Mouse (Mus musculus) cerebellum, postnatal 10 days (tissue): ENCODE measurements around the gene Psmd13.
A peak's percentile ranks its signal among the peaks of the same experiment; 100 is the strongest.

Source experiments
- DNase-seq, 2 experiments: peaks; one replicate each; pipeline ENCODE4 v3.0.0; 2021; ENCODE audit warnings: mixed read lengths in 2 of 2

The Psmd13 gene

DNA sequence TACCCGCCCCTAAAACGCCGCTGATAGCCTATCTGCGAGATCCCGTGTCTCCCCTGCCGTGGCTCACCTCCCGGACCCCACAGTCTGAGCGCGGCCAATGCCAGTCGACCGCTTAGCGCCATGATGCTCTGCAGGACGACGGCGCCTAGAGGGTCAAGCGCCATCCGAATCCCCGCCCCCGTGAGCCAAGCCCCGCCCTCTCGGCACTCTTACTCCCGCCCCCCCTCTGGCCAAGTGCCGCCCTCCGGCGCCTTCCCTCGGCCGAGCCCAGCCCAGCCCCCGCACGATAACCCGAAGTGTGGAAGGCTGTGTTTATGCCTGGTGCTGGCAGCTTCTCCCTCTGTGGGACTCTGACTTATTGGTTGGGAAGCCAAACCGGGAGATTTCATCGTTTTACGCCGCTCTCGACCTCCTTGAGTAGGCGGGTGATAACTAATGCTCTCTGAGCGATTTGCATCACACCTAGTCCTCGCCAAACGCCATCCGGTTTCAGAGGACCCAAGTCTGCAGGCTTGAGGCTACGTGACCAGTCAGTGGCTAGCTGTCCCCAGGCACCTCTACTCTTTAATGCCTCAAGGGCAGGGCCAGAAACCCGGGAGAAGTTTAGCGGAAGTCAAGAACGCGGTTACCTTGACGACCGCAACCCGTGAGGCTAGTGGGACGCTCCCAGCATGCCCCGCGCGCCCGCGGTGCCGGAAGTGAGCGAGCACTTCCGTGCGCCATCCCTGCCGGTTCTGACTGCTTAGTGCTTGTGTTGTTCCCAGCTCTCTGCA, at the start of gene Psmd13, which contains the start of gene Sirt3:
TSS of gene Psmd13 (plus strand) at position 273 of the 773 bp plus-strand sequence.
TSS of gene Sirt3 (minus strand) at position 614 of the 773 bp plus-strand sequence.
- peak; percentile 98 to 99 for DNase-seq

DNA sequence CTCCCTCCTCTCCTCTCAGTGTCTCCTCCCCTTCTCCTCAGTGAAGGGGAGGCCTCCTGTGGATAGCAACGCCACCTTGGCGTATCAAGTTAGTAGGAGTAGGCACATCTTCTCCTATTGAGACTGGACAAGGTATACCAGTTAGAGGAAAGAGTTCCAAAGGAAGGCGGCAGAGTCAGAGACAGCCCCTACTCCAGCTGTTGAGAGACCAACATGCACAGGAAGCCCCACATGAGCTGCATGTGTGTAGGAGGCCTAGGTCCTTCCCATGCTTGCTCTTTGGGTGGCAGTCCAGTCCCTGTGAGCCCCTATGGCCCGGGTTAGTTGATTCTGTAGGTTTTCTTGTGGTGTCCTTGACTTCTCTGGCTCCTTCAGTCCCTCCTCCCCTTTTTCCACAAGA, 48.4 kb upstream of the Psmd13 start:
- no peak for DNase-seq

- peak in 1 of 2 experiments; percentile 35 for DNase-seq
Measured at GRCm38 (mm10) chr7:140834968-140835757, 46.6 kb upstream of the Psmd13 start, which contains the start of gene Urah. Gene Urah, plus strand, starts transcription at chr7:140835018.

- DNase-seq, result no peak
Measured at GRCm38 (mm10) chr7:140835758-140836087, 46.0 kb upstream of the Psmd13 start.

DNA sequence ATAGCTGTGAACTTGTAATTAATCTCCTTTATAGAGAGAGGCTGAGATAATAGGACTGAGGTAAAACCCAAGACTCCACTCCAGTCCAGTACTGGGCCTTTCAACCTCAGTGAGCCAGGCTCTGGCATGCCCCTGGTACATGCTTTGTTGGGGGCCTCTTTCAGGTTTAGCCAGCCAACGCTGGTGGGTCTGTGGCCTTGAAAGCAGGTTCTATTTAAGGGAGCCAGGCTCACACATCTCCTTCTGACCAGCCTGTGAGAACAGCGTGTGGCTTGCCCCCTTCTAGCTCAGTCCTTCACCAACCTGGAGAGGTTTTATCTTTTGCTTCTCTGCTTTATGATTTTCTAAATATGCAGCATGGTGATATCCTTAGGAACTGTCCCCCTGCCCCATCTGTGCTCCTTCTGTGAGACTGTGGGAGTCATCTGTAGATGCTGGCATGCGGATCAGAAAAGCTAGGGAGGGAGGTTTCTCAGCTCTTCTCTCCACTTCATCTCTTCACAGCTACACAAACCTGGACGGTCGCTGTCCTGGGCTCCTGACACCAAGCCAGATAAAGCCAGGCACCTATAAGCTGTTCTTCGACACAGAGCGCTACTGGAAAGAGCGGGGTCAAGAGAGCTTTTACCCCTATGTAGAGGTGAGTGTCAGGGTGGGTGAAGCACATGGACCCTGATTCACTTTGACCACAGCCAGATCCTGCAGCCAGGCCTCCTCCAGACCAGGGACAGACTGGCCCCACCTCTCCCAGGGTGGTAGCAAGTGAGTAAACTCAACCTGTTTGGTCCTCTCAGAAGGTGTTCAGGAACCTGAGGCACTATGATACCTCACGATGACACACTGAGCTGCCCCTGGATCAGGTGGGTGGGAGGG, 45.3 kb upstream of the Psmd13 start:
- DNase-seq, result no peak

- no peak for DNase-seq
Measured at GRCm38 (mm10) chr7:140839556-140839955, 42.2 kb upstream of the Psmd13 start.

GRCm38 (mm10) chr7:140840750-140841735, 40.7 kb upstream of the Psmd13 start:
- DNase-seq, result no peak

GRCm38 (mm10) chr7:140843806-140844205, 38.0 kb upstream of the Psmd13 start:
- DNase-seq, result no peak

GRCm38 (mm10) chr7:140844905-140845665, 36.7 kb upstream of the Psmd13 start, which contains the start of gene Scgb1c1:
Gene Scgb1c1, plus strand, starts transcription at chr7:140845547.
- DNase-seq, result peak; percentile 96 to 99

GRCm38 (mm10) chr7:140845683-140846082, 36.1 kb upstream of the Psmd13 start:
- DNase-seq, result no peak

GRCm38 (mm10) chr7:140846676-140847075, 35.1 kb upstream of the Psmd13 start:
- DNase-seq, result no peak

- DNase-seq, result peak; percentile 43 to 54
Measured at GRCm38 (mm10) chr7:140847755-140848580, 33.8 kb upstream of the Psmd13 start, which contains the start of gene Odf3. Gene Odf3, plus strand, starts transcription at chr7:140847805.

- no peak for DNase-seq
Measured at GRCm38 (mm10) chr7:140848591-140848990, 33.2 kb upstream of the Psmd13 start.

GRCm38 (mm10) chr7:140851916-140852315, 29.9 kb upstream of the Psmd13 start:
- no peak for DNase-seq

- DNase-seq, result no peak
Measured at GRCm38 (mm10) chr7:140853386-140853785, 28.4 kb upstream of the Psmd13 start.

- DNase-seq, result no peak
Measured at GRCm38 (mm10) chr7:140854483-140854882, 27.3 kb upstream of the Psmd13 start.

DNA sequence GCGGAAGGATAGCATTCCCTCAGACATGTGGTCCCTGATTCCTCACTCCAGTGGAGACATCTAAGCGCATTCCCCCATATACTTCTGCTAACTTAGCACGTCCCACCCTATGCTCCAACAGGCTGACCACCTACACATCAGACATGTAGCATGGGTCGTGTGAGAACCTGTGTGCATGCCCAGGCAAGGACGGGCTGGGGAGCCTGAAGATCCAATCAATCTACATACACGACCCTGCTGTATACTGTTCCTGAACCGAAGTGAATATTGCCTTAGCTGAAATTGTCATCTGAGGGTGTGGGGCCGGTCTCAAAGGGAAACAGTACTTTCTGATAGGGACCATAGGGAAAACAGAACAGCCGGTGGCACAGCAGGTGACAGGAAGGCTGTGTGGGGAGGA, 26.6 kb upstream of the Psmd13 start:
- no peak for DNase-seq

DNA sequence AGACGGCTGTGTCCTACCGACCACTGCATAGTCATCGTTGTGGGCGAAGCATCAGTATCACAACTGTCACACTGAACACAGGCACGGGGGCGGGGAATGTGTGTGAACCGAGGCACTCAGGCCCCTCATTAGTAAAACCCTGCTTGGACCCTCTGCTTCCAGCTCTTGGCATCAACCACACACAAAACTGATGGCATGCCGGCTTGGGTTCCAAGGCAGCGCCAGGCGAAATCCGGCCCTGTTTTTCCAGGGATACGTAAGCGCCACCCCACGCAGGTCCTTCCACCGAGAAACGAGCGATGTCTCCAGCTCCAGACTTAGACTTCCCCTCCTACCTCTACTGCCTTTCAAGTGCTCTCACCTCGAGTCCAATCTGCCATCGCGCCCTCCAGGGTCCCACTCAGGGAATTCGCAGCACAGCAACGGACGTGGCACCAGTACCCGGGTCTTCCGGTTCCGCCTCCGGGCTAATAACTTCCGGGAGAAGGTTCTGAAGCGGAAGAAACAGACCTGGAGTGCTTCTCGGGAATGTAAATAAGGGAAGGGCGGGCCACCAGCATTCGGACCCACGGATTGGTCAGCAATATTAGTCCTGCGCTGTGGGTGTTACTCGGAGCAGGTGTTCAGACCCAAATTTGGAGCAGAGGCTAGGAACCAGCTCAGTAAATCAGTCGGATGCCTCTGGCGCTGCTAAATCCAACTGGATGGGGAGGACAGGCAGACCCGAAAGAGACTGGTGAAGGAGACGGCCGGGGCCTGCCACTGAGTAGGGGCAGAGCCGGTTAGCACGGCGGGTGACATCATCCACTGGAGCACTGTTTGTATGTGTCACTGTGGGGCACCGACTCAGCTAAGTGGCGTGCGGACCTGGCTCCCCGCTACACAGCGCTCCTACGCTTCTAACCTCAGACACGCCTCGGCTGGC, 25.6 kb upstream of the Psmd13 start, which contains the start of gene Gm45785:
TSS of gene Gm45785 (minus strand) at position 472 of the 925 bp plus-strand sequence.
- DNase-seq, result peak; percentile 87 to 89
